Mouse (Mus musculus): Measurements from ENCODE around the gene Stard10.

DNA sequence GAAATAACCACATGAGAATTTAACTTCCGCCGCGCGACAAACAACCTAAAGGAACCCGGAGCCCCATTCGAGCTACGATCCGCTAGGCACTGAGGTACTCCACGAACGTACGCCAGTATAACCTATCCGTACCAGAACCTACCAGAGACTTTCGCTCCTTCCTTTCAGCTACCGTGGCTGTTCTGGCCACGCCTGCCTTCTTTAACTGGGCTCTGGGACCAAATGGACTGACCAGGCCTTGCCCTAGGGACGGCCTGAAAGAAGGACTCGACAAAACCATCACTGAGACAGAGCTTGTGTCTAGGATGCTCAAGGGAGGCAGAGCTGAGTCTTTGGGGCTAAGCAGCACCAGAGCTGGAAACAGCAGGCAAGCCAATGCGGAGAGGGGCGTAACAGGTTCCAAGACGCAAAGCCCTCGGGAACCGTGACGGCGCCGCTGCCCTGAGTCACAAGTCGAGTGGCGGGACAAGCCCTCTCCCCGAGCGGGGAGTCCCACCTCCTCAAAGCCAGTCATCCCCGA lies 15.5 kb upstream of the Stard10 start:
- no peak for TF ChIP-seq POLR2A (IDR thresholded peaks at IDR 0.05; ENCODE audit: extremely low read depth, insufficient read depth, low read length)
- no peak for TF ChIP-seq CTCF (IDR thresholded peaks at IDR 0.05; ENCODE audit: low read depth, low read length)

Measured in liver, adult 2 months (tissue).